Mouse (Mus musculus) brain, embryonic 18.5 days (tissue): ENCODE data around the gene Slc26a8.
A peak's percentile ranks its signal among the peaks of the same experiment; 100 is the strongest.

Experiments used
- DNase-seq: peaks from one replicate; pipeline ENCODE4 v3.0.0-alpha.2; 2012; ENCODE audit warnings: low read depth, low spot score

The Slc26a8 gene

DNA sequence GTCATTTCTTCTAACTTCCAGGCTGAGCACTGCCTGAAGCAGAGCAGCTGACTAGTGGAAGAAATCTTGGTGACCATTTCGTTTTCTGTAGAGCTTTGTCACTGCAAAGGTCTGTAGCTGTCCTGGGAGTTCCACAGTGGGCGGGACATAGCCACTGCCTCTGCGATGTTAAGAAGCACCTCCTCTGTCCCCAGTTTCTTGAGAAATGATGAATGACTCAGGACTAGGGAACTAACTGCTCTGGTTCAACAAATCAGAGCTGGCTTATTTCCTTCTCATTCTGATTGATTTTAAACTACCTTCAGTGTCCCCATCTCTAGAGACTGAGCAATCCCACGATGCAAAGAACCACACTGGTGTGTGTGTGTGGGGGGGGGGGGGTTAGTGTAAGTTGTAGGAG lies 45.9 kb downstream of the Slc26a8 start:
- no peak for DNase-seq

GRCm38 (mm10) chr17:28643697-28644096 lies 46.3 kb downstream of the Slc26a8 start:
- no peak for DNase-seq

DNA sequence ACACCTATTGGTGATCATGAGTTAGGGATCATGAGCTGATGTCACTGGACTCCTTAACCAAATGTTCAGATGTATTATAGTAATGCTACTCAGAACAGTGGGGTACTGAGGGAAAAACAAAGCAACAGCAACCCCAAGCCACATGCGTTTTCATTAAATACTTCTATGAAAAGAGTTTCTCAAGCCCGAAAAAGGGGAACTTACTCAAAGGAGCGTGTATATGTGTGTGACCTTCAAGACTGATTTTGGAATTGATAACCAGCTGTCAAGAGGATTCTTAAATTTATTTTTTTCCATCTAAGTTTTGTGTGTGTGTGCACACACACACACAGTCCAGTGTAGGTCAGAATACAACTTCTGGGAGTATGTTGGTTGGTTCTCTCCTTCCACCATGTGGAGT lies 49.9 kb downstream of the Slc26a8 start:
- DNase-seq, result no peak

DNA sequence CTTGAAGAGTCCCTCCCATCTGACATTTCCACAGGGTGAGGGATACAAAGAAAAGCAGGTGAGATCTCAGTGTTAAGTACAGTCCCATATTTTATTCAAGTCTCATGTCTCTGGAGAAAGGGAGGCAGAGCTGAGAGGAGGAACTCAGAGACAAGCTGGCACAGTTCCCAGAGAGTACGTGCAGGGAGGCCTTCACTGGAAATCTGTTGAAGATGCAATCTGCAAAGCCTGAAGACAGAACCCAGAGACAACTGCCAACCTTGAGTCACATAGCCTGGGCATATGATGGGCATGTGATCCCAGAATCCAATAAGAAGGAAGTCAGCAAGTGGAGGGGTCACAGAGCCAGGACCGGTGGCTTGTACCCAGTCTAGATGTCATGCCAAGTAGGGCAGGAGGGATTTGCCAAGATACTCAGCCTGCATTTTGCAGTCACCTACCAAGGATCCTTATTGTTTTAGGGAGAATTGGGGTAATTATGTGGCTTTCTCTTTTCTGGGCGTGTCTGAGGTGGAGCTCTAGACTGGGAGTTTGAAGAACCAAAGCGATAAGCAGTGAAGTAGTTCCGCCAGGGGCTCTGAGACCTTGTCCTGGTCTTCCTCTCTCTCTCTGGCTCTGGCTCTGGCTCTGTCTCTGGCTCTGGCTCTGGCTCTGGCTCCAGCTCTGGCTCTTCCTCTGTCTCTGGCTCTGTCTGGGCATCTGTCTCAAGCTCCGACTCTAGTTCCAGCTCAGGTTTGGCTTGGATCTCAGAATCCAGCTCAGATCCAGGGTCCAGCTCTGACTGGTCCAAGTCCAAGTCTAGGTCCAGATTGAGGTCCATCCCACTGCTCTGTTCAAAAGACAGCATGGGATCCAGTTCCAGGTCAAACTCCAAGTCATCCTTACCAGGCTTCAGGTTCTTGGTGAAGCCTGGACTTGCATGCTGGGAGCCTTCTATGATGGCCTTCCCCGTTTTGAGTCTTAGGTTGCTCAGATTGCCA lies 52.0 kb downstream of the Slc26a8 start:
- peak; percentile 30 for DNase-seq

GRCm38 (mm10) chr17:28635842-28636241 lies 54.2 kb downstream of the Slc26a8 start:
- no peak for DNase-seq

GRCm38 (mm10) chr17:28629125-28629524 lies 60.9 kb downstream of the Slc26a8 start:
- DNase-seq, result no peak

DNA sequence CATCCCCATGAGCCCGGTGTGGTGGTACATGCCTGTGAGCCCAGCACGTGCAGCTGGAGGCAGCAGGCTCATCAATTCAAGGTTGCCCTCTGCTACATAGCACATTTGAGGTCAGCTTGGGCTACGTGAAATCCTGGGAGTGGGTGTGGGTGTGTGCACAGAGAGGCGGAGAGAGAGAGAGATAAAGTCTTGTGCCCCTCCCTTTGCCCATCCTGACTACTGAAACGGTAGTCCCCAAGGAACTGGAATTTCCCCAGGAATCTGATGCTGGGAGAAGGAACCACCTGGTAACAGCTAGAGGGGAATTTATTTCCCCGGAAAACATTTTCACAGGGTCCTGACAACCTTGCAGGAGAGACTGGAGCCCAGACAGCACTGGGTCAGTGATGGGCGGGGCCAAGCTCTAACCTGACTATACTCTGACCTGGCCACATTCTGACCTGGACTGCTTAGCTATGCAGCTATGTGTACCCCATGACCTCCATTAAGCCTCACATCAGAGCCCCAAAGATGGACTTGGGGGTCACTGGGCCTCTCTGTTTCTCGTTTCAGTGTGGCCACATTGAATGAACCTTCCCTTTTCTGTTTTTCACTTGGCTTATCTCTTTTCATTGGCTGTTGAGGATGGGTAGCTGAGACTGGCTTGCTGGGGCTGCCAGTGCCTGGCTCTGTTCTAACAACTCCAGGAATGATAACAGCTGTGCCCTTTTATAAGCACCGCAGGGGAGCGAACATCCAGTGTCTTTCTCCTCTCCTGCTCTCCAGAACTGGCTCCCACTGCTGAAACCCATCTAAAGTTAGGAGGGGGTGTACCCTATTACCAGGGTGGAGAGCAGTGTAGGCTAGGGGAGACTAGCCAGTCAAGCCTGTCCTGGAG lies 61.5 kb downstream of the Slc26a8 start:
- DNase-seq, result no peak

- DNase-seq, result no peak
Measured at GRCm38 (mm10) chr17:28626937-28627336, 63.1 kb downstream of the Slc26a8 start.

- no peak for DNase-seq
Measured at GRCm38 (mm10) chr17:28625327-28625726, 64.7 kb downstream of the Slc26a8 start.

DNA sequence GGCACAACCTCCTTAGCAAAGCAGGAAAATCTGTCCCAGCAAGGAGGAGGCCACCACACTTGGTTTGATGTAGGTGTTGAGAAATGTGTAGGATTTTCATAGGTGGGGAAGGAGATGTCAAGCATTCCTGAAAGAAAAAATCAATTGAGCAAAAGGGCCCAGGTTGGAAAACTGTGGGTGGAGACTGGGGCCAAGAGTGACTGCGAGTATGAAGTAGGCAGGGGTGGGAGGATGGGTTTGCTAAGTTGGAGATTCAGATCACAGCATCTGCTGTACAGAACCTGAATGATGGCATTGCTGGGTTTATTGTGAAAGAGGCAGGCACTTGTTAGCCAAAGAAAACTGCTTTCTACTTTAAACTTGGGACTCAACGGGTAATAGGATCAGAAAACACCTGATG lies 65.2 kb downstream of the Slc26a8 start:
- DNase-seq, result no peak

DNA sequence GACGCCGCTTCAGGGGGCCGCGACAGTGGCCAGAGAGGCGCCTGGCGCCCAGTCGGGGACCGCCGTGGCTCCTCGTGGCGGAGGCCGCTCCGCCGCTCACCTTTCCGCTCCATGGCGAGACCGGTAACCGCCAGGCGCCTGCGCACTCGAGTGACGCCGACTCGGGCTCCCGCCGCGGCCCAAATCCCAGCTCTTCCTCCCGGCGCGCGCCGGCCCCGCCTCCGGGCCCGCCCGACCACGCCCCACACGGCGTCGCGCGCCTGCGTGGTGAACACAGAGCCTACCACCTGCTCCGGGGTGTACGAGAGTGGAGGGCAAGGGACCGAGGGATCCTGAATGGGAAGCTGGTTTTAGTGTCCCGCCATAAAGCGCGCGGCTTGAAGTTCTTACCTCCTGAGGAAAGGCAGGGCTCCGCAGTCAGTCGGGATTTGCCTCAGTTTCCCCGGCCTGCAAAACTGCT lies 67.7 kb downstream of the Slc26a8 start, which contains the start of gene Srpk1:
Gene Srpk1, minus strand, starts transcription at position 410 of the 460 bp plus-strand sequence.
- DNase-seq, result peak; percentile 83

- peak; percentile 20 for DNase-seq
Measured at GRCm38 (mm10) chr17:28621381-28622299, 68.4 kb downstream of the Slc26a8 start.

DNA sequence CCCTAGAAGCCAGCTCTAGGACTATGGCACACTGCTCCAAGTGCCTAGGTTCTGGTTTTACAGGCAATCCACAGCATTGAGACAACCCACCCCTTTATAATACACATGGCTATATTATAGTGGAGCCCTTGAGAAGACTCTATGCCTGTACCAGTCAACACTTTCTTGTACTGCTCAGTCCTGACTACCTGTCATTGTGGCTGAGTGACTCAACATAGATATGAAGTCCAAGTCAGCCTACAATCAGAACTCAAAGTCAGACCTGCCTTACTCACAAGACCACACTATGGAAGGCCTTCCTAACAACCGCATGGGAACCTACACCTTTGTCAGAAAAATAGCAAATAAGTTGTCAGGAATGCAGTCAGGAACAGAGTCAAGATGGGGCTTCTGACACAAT lies 71.3 kb downstream of the Slc26a8 start:
- no peak for DNase-seq

- DNase-seq, result no peak
Measured at GRCm38 (mm10) chr17:28618124-28618523, 71.9 kb downstream of the Slc26a8 start.

DNA sequence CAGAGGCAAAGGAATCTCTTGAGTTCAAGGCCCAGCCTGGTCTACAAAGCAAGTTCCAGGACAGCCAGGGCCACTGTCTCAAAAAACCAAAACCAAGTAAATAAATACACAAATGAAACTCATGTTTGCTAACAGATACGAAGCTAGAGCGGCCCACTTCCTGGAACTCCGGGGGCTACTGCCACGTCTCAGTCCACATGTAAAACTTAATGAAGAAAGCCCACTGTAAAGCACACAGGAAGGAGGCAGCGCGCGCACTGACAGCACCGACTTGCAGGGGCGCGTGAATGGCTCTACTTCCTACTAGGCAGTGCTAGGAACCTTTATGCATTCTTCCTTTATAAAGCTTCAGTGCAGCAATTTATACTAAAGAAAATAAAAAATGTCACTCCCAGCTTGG lies 72.4 kb downstream of the Slc26a8 start:
- no peak for DNase-seq

DNA sequence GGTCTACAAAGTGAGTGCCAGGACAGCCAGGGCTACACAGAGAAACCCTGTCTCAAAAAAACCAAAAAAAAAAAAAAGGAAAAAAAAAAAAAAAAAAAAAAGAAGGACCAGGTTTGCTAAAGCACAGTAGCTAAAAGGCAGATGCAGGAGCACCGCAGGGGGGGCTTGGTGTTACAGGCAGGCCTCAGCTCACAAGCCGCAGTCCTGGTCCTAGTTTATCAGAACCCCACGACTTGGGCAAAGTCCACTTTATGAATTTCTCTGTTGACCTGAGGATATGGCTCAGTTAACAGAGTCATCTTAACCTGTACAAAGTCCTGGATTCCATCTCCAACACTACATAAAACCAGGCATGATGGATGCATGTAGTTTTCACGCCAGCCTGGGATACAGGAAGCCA lies 74.7 kb downstream of the Slc26a8 start:
- no peak for DNase-seq

DNA sequence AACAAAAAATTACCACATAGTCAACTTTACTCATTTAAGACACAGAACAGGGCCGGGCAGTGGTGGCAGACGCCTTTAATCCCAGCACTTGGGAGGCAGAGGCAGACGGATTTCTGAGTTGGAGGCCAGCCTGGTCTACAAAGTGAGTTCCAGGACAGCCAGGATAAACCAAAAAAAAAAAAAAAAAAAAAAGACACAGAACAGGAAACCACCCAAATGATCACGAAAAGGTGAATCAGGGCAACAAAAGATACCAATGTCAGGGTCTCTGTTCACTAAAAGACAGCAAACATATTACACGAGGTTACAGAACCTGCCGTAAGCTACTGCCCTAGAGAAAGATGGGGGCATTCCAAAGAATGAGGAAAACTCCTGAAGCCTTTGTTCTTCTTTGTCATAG lies 76.9 kb downstream of the Slc26a8 start:
- no peak for DNase-seq

DNA sequence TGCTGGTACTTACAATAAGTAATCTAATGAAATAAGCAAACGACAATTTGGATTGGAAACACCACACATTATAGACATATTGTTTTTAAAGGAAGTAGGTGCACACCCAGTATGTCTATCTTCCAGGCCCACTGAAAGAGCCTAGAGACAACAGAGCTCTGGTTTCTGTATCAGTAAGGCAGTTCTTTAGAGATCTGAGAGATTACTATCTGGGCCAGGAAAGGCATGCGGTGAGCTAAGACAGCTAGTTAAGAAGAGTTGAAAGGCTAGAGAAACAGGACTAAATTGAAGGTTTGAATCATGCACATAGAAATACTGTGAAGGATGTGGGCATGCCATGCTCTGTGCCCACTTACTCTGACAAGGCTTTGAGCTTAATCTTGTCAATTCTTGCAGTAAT lies 77.4 kb downstream of the Slc26a8 start:
- DNase-seq, result no peak

GRCm38 (mm10) chr17:28609543-28609942 lies 80.5 kb downstream of the Slc26a8 start:
- no peak for DNase-seq

DNA sequence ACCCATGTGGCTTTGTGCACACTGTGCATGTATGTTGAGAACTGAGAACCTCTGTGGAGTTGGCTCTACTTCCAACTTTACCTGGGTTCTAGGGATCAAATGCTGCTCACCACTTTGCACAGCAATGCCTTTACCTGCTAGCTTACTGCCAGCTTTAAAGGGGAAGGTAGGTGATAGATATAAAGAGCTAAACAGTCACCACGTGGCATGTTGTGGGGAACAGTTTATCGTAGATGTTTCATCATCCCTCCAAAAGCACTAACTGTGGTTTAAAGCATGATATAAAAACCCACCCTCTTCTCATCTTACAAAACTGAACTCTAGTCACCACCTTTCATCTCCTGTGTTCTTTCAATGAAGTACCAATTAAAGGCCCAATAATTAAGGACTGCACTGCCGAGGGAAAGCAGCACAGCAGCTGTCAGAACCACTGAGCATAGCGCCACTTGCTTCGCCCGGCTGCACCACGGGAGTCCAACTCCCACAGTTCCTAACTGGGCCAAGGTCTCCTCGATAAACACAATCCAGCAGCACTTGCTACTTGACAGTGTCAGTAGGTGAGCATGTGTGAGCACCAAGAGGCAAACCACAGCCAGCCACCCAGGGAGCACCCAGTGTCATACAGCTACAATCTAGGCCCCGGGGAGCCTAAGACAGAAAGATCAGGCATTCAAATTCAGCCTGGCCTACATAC lies 88.3 kb downstream of the Slc26a8 start:
- no peak for DNase-seq

DNA sequence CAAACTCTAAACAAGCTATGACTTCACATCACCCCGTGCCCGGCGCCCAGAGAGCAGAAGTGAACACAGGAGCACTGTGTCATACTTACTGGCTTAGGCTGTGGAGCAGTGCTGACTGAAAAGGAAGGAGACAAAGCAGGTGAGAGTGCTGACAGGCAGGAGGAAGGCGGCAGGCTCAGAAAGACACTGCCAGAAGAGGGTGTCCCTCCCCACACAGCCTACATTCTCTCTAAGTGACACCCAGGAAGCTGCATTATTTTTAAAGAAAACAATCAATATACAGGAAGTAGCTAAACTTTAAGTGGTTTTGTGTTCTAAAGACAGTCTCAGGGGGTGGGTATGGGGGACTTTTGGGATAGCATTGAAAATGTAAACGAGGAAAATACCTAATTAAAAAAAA lies 89.3 kb downstream of the Slc26a8 start:
- no peak for DNase-seq
